In the genomic region with DNA sequence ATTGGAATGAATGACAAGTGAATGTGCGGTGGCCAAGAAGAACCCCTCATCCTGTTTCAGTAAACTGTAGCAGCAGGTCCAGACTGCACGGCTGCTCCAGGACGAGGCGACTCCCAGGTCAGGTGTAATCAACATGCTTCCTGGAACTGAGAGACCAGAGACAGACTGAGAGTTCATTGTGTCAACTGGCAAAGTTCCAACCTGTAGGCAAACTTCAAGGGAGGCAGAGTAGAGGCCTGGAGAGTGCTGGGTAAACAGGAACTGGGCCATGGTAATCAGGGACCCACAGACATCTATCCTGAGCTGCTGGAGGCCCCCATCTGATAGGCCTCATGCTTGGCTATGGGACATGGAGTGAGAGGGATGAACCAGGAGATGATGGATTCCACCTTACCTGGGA, we compare ENCODE assay signal across 14 mouse cellular contexts. TPM values are rescaled to one million over a fixed set of nuclear protein-coding genes. Genes with fewer than 3 reads are reported as not detected.
A peak's percentile ranks its signal among the peaks of the same experiment; 100 is the strongest.
DNase-seq lines count a peak whose midpoint lies in the region; ATAC-seq and TF ChIP-seq lines count a peak whose summit lies in the region.
"Had no signal": no experiment of that assay in that cellular context is flagged by ENCODE, and none has a peak within 500 bp of the region (broad histone marks: within the 10 kb centered on the region; RNA-seq: fewer than 3 reads in every experiment).

No protein-coding gene starts in this region.

- TF ChIP-seq CTCF in liver, postnatal 0 days (IDR thresholded peaks at IDR 0.05; ENCODE audit: low read depth) = no peak

- no peak overlapping the region for H3K4me2 ChIP-seq in kidney, embryonic 15.5 days
- no peak overlapping the region for H3K4me2 ChIP-seq in liver, postnatal 0 days (ENCODE audit: low read depth, low read length)
- no peak overlapping the region for H3K4me2 ChIP-seq in stomach, embryonic 16.5 days (ENCODE audit: low read depth, low read length)
- H3K4me2 ChIP-seq in midbrain, embryonic 11.5 days = no peak overlapping the region
- H3K4me2 ChIP-seq: midbrain, embryonic 13.5 days; neural tube, embryonic 15.5 days had no signal

- ATAC-seq in kidney, embryonic 15.5 days (replicated peaks; ENCODE audit: low FRiP score) = peak; percentile 54; the same call in 1 of the 2 replicates
- ATAC-seq in liver, postnatal 0 days = peak; percentile 26
- ATAC-seq in stomach, embryonic 16.5 days (ENCODE audit: insufficient read depth, low FRiP score) = peak; percentile 90
- ATAC-seq in erythroblast, adult 5-6 weeks (replicated peaks; ENCODE audit: low FRiP score, poor library complexity, severe bottlenecking) = no peak
- no peak for ATAC-seq in midbrain, embryonic 11.5 days (ENCODE audit: low FRiP score)
- ATAC-seq: forebrain, embryonic 14.5 days; midbrain, embryonic 13.5 days had no signal

- intact Hi-C loops in heart, postnatal 25 days (cut with DNase I) = no loop called here

- H3K4me1 ChIP-seq in kidney, embryonic 15.5 days = peaks cover 2% of the 10 kb centered on the region; the same call in 1 of the 2 replicates
- peaks cover 60% of the 10 kb centered on the region for H3K4me1 ChIP-seq in liver, postnatal 0 days (ENCODE audit: insufficient read depth)
- H3K4me1 ChIP-seq in stomach, embryonic 16.5 days (ENCODE audit: control insufficient read depth, insufficient read depth, low read length) = 0 out of 2 replicates have a peak, but pooled peaks cover 6% of the 10 kb centered on the region
- H3K4me1 ChIP-seq in midbrain, embryonic 11.5 days (ENCODE audit: control insufficient read depth, insufficient read depth, low read length) = no peaks in the 10 kb centered on the region
- H3K4me1 ChIP-seq: midbrain, embryonic 13.5 days had no signal

- no peak; the same call in 1 of the 2 replicates for TF ChIP-seq EP300 in liver, postnatal 0 days (IDR thresholded peaks at IDR 0.05; ENCODE audit: low read depth)

- H3K36me3 ChIP-seq in kidney, embryonic 15.5 days = no peaks in the 10 kb centered on the region
- no peaks in the 10 kb centered on the region for H3K36me3 ChIP-seq in liver, postnatal 0 days (replicated peaks; ENCODE audit: insufficient read depth, low read length)
- H3K36me3 ChIP-seq in stomach, embryonic 16.5 days (ENCODE audit: control insufficient read depth, insufficient read depth, low read length) = no peaks in the 10 kb centered on the region
- no peaks in the 10 kb centered on the region for H3K36me3 ChIP-seq in midbrain, embryonic 11.5 days (ENCODE audit: control insufficient read depth, insufficient read depth, low read length)
- H3K36me3 ChIP-seq: midbrain, embryonic 13.5 days; neural tube, embryonic 15.5 days had no signal

- H3K9me3 ChIP-seq in kidney, embryonic 15.5 days (replicated peaks) = no peaks in the 10 kb centered on the region
- no peaks in the 10 kb centered on the region for H3K9me3 ChIP-seq in liver, postnatal 0 days (ENCODE audit: low read length)
- no peaks in the 10 kb centered on the region for H3K9me3 ChIP-seq in stomach, embryonic 16.5 days (replicated peaks; ENCODE audit: control insufficient read depth, low read length)
- no peaks in the 10 kb centered on the region for H3K9me3 ChIP-seq in midbrain, embryonic 11.5 days (ENCODE audit: control insufficient read depth, low read length)
- H3K9me3 ChIP-seq: midbrain, embryonic 13.5 days; neural tube, embryonic 15.5 days had no signal

- no peak overlapping the region for H3K4me3 ChIP-seq in kidney, embryonic 15.5 days (replicated peaks)
- H3K4me3 ChIP-seq in liver, postnatal 0 days (ENCODE audit: low read depth, low read length) = no peak overlapping the region
- H3K4me3 ChIP-seq in stomach, embryonic 16.5 days (replicated peaks; ENCODE audit: low read length) = no peak overlapping the region
- H3K4me3 ChIP-seq in midbrain, embryonic 11.5 days (ENCODE audit: low read depth, low read length) = no peak overlapping the region
- H3K4me3 ChIP-seq: midbrain, embryonic 13.5 days; neural tube, embryonic 15.5 days had no signal

- H3K27me3 ChIP-seq in kidney, embryonic 15.5 days = no peaks in the 10 kb centered on the region
- H3K27me3 ChIP-seq in liver, postnatal 0 days (ENCODE audit: insufficient read depth, low read length) = no peaks in the 10 kb centered on the region
- no peaks in the 10 kb centered on the region for H3K27me3 ChIP-seq in stomach, embryonic 16.5 days (ENCODE audit: control insufficient read depth, insufficient read depth, low read length)
- H3K27me3 ChIP-seq in midbrain, embryonic 11.5 days (ENCODE audit: control insufficient read depth, insufficient read depth, low read length) = no peaks in the 10 kb centered on the region; the same call in 1 of the 2 replicates
- H3K27me3 ChIP-seq: midbrain, embryonic 13.5 days; neural tube, embryonic 15.5 days had no signal

- no peak overlapping the region for H3K9ac ChIP-seq in kidney, embryonic 15.5 days
- H3K9ac ChIP-seq in liver, postnatal 0 days (replicated peaks) = no peak overlapping the region
- H3K9ac ChIP-seq in stomach, embryonic 16.5 days (ENCODE audit: low read length) = no peak overlapping the region
- H3K9ac ChIP-seq in midbrain, embryonic 11.5 days (ENCODE audit: low read length) = no peak overlapping the region
- H3K9ac ChIP-seq: midbrain, embryonic 13.5 days; neural tube, embryonic 15.5 days had no signal

- WGBS in kidney, embryonic 15.5 days = 51% methylated on average over 4 of the region's 4 CpGs
- 42% methylated on average over 4 of the region's 4 CpGs for WGBS in liver, postnatal 0 days (ENCODE audit: insufficient replicate concordance)
- 52% methylated on average over 4 of the region's 4 CpGs for WGBS in stomach, embryonic 16.5 days
- 91% methylated on average over 4 of the region's 4 CpGs for WGBS in midbrain, embryonic 11.5 days

- H3K27ac ChIP-seq in kidney, embryonic 15.5 days = no peak overlapping the region
- H3K27ac ChIP-seq in liver, postnatal 0 days (ENCODE audit: low read depth) = peak overlapping the region; percentile 55; the same call in 1 of the 2 replicates
- H3K27ac ChIP-seq in stomach, embryonic 16.5 days (ENCODE audit: low read length) = no peak overlapping the region
- H3K27ac ChIP-seq in midbrain, embryonic 11.5 days (ENCODE audit: low read depth, low read length) = no peak overlapping the region
- H3K27ac ChIP-seq: midbrain, embryonic 13.5 days; neural tube, embryonic 15.5 days had no signal

- peak; percentile 93 for DNase-seq in heart, adult 11 months
- no peak for DNase-seq in heart, postnatal 25 days (ENCODE audit: low spot score)
- DNase-seq in kidney, postnatal 25 days = no peak
- peak; percentile 52 for DNase-seq in liver, postnatal 0 days
- DNase-seq in midbrain, embryonic 11.5 days (ENCODE audit: low spot score, missing footprints) = no peak
- DNase-seq: gastrocnemius, postnatal 36 days; layer of hippocampus, adult 9-11 months; thymus, postnatal 36 days had no signal

RNA-seq across cellular contexts. Expression of gene Elmo1, which starts 57.3 kb away (rescaled TPM):
- total RNA-seq in heart, postnatal 25 days (2021) = 10 to 100 TPM in 1 of 2 experiments, 1 to 10 TPM in 1; 9.8 to 10.2 TPM
- polyA plus RNA-seq in kidney, embryonic 15.5 days (2015; fragmentation: Nextera tagmentation; extraction: Ambion mirVana) = 16.1 and 16.9 TPM in 2 replicates
- polyA plus RNA-seq in liver, postnatal 0 days (2015; fragmentation: Nextera tagmentation; extraction: Ambion mirVana) = 2.7 and 3.1 TPM in 2 replicates
- 11.6 and 11.9 TPM in 2 replicates for polyA plus RNA-seq in stomach, embryonic 16.5 days (2015; fragmentation: Nextera tagmentation; extraction: Ambion mirVana)
- 15.0 and 21.9 TPM in 2 replicates for total RNA-seq in erythroblast, adult 5-6 weeks (2015; ENCODE audit: low replicate concordance)
- total RNA-seq in erythroblast, adult 5-6 weeks (2017; ENCODE audit: low replicate concordance) = 7.0 and 8.3 TPM in 2 replicates
- polyA plus RNA-seq in midbrain, embryonic 11.5 days (2014; fragmentation: Nextera tagmentation; extraction: Ambion mirVana) = 19.1 and 19.6 TPM in 2 replicates

Comparison
In these comparisons a context has a peak if more than half of its experiments do, and no peak if none do; other contexts are left out.
1. DNase-seq: peak in heart, adult 11 months (single experiment) and liver, postnatal 0 days (single experiment); none in heart, postnatal 25 days (single experiment), kidney, postnatal 25 days (0 of 2) and midbrain, embryonic 11.5 days (single experiment).
2. ATAC-seq: peak in kidney, embryonic 15.5 days (single experiment), liver, postnatal 0 days (single experiment) and stomach, embryonic 16.5 days (single experiment); none in erythroblast, adult 5-6 weeks (single experiment) and midbrain, embryonic 11.5 days (single experiment).